ENCODE assay signal across 8 mouse cellular contexts in genomic region chr13:24686705-24687665, GRCm38 (mm10). TPM values are rescaled to one million over a fixed set of nuclear protein-coding genes. Genes with fewer than 3 reads are reported as not detected.
DNase-seq lines count a peak whose midpoint lies in the region; ATAC-seq and TF ChIP-seq lines count a peak whose summit lies in the region.

No protein-coding gene starts in this region.

- H3K36me3 ChIP-seq in embryonic facial prominence, embryonic 11.5 days (replicated peaks; ENCODE audit: control insufficient read depth, insufficient read depth, low read depth, low read length): no peaks in the 10 kb centered on the region
- no peaks in the 10 kb centered on the region for H3K36me3 ChIP-seq in limb, embryonic 12.5 days
- H3K36me3 ChIP-seq in midbrain, postnatal 0 days (ENCODE audit: insufficient read depth, low read length): peaks cover 16% of the 10 kb centered on the region
- peaks cover 29% of the 10 kb centered on the region for H3K36me3 ChIP-seq in spleen, adult 2 months (ENCODE audit: control insufficient read depth, insufficient read depth, low read length)

- TF ChIP-seq CTCF in midbrain, postnatal 0 days (IDR thresholded peaks at IDR 0.05): peak; percentile 99
- TF ChIP-seq CTCF in spleen, adult 2 months (IDR thresholded peaks at IDR 0.05; ENCODE audit: extremely low read depth, insufficient read depth, insufficient read length, insufficient replicate concordance): peak; percentile 90; the same call in 1 of the 2 replicates

- TF ChIP-seq POLR2A in spleen, adult 2 months (IDR thresholded peaks at IDR 0.05; ENCODE audit: low read depth, low read length): no peak

- no peaks in the 10 kb centered on the region for H3K9me3 ChIP-seq in embryonic facial prominence, embryonic 11.5 days (replicated peaks; ENCODE audit: control insufficient read depth, low read length)
- H3K9me3 ChIP-seq in limb, embryonic 12.5 days: no peaks in the 10 kb centered on the region
- H3K9me3 ChIP-seq in midbrain, postnatal 0 days (ENCODE audit: low read length): no peaks in the 10 kb centered on the region

- ATAC-seq in embryonic facial prominence, embryonic 11.5 days (replicated peaks; ENCODE audit: insufficient number of reproducible peaks, low FRiP score, low TSS enrichment, low read depth): no peak
- no peak for ATAC-seq in limb, embryonic 12.5 days (ENCODE audit: insufficient number of reproducible peaks, insufficient read depth, low FRiP score, low TSS enrichment, low read depth)
- peak; percentile 69 for ATAC-seq in midbrain, postnatal 0 days (ENCODE audit: low FRiP score)

- peak; percentile 78 for DNase-seq in A20 (ENCODE audit: low read depth, low spot score)
- DNase-seq in adrenal gland, postnatal 25 days: peak; percentile 65
- peak; percentile 89 for DNase-seq in embryonic facial prominence, embryonic 11.5 days (ENCODE audit: low spot score)
- DNase-seq in heart, adult 18-20 months: peak; percentile 78 to 93
- peak; percentile 53 to 78 for DNase-seq in kidney, adult 8-10 months
- DNase-seq in midbrain, postnatal 0 days (ENCODE audit: low spot score): peak; percentile 92
- DNase-seq in spleen, adult 2 months (ENCODE audit: low read depth in 1 of 2, low spot score in 2 of 2): peak; percentile 49 to 65

- H3K4me3 ChIP-seq in embryonic facial prominence, embryonic 11.5 days (ENCODE audit: low read depth, low read length): no peak overlapping the region
- H3K4me3 ChIP-seq in limb, embryonic 12.5 days (replicated peaks): no peak overlapping the region
- no peak overlapping the region for H3K4me3 ChIP-seq in midbrain, postnatal 0 days (ENCODE audit: low read depth, low read length)
- no peak overlapping the region for H3K4me3 ChIP-seq in spleen, adult 2 months (ENCODE audit: extremely low read depth, insufficient read depth, insufficient read length)

- H3K27me3 ChIP-seq in embryonic facial prominence, embryonic 11.5 days (ENCODE audit: control insufficient read depth, insufficient read depth, low read length): no peaks in the 10 kb centered on the region
- H3K27me3 ChIP-seq in limb, embryonic 12.5 days: peaks cover 3% of the 10 kb centered on the region; the same call in 1 of the 2 replicates
- H3K27me3 ChIP-seq in midbrain, postnatal 0 days (ENCODE audit: insufficient read depth, low read length): no peaks in the 10 kb centered on the region
- no peaks in the 10 kb centered on the region for H3K27me3 ChIP-seq in spleen, adult 2 months (ENCODE audit: control insufficient read depth, insufficient read depth, low read length)

- no peaks in the 10 kb centered on the region for H3K4me1 ChIP-seq in embryonic facial prominence, embryonic 11.5 days (ENCODE audit: control insufficient read depth, insufficient read depth, low read length)
- no peaks in the 10 kb centered on the region; the same call in 1 of the 2 replicates for H3K4me1 ChIP-seq in limb, embryonic 12.5 days (replicated peaks)
- no peaks in the 10 kb centered on the region for H3K4me1 ChIP-seq in midbrain, postnatal 0 days (ENCODE audit: insufficient read depth, low read length)
- H3K4me1 ChIP-seq in spleen, adult 2 months (ENCODE audit: control insufficient read depth, insufficient read depth, insufficient read length): peaks cover 5% of the 10 kb centered on the region; the same call in 1 of the 2 replicates

- WGBS in embryonic facial prominence, embryonic 11.5 days: 39% methylated on average over 15 of the region's 15 CpGs
- 38% methylated on average over 15 of the region's 15 CpGs for WGBS in limb, embryonic 12.5 days
- 25% methylated on average over 15 of the region's 15 CpGs for WGBS in midbrain, postnatal 0 days
- 63% methylated on average over 15 of the region's 15 CpGs for WGBS in spleen, adult 2 months

- no peak overlapping the region for H3K9ac ChIP-seq in embryonic facial prominence, embryonic 11.5 days (replicated peaks; ENCODE audit: low read length)
- no peak overlapping the region for H3K9ac ChIP-seq in limb, embryonic 12.5 days (replicated peaks)
- no peak overlapping the region for H3K9ac ChIP-seq in midbrain, postnatal 0 days (replicated peaks; ENCODE audit: low read length, poor library complexity, severe bottlenecking)

- no peak overlapping the region for H3K27ac ChIP-seq in embryonic facial prominence, embryonic 11.5 days (replicated peaks; ENCODE audit: low read depth, low read length)
- H3K27ac ChIP-seq in limb, embryonic 12.5 days: no peak overlapping the region
- H3K27ac ChIP-seq in midbrain, postnatal 0 days (ENCODE audit: low read depth, low read length): 0 out of 2 replicates have a peak overlapping the region, but pooled peaks have one; percentile 34
- H3K27ac ChIP-seq in spleen, adult 2 months (ENCODE audit: insufficient read depth, low read length): no peak overlapping the region

- no peak overlapping the region for H3K4me2 ChIP-seq in embryonic facial prominence, embryonic 11.5 days (ENCODE audit: low read depth, low read length)
- 0 out of 2 replicates have a peak overlapping the region, but pooled peaks have one; percentile 26 for H3K4me2 ChIP-seq in limb, embryonic 12.5 days
- peak overlapping the region; percentile 24; the same call in 1 of the 2 replicates for H3K4me2 ChIP-seq in midbrain, postnatal 0 days (ENCODE audit: low read depth, low read length, poor library complexity, severe bottlenecking)

RNA-seq across cellular contexts. Expression of gene Armh2, which starts 54.0 kb away (rescaled TPM):
- total RNA-seq in adrenal gland, postnatal 25 days (2021): not detected in 2 replicates
- not detected in 2 replicates for polyA plus RNA-seq in embryonic facial prominence, embryonic 11.5 days (2014; fragmentation: Nextera tagmentation; extraction: Ambion mirVana)
- not detected for total RNA-seq in heart, adult 18-20 months (2021)
- not detected in 2 replicates for polyA plus RNA-seq in limb, embryonic 12.5 days (2016; fragmentation: Nextera tagmentation; extraction: Ambion mirVana)
- not detected in 2 replicates for total RNA-seq in midbrain, postnatal 0 days (2014; rRNA removed)
- 0.20 TPM in 1 of 2 replicates, not detected in the other for polyA plus RNA-seq in midbrain, postnatal 0 days (2015; fragmentation: Nextera tagmentation; extraction: Ambion mirVana)
- 0.11 TPM in 1 of 2 replicates, not detected in the other for polyA plus RNA-seq in spleen, adult 2 months (2012; rRNA removed)
